Comparison of ENCODE assay signal across 25 mouse cellular contexts in genomic region chr16:4833858-4834257, GRCm38 (mm10). TPM values are rescaled to one million over a fixed set of nuclear protein-coding genes. Genes with fewer than 3 reads are reported as not detected.
DNase-seq lines count a peak whose midpoint lies in the region; ATAC-seq lines count a peak whose summit lies in the region.
"Had no signal": no experiment of that assay in that cellular context is flagged by ENCODE, and none has a peak within 500 bp of the region (broad histone marks: within the 10 kb centered on the region; RNA-seq: fewer than 3 reads in every experiment).

No protein-coding gene starts in this region.

- peak; percentile 75 for DNase-seq in heart, adult 11 months
- DNase-seq in heart, adult 18-20 months, result no peak
- DNase-seq in right cerebral cortex, adult 18-20 months, result peak; percentile 19
- DNase-seq in right cerebral cortex, postnatal 4 days, result no peak
- peak; percentile 32 to 53 for DNase-seq in layer of hippocampus, adult 8-10 months (ENCODE audit: low spot score in 2 of 2)
- DNase-seq in cerebellum, postnatal 10 days, result no peak
- DNase-seq: adrenal gland, postnatal 14 days; cerebellum, adult 18-20 months; cerebellum, postnatal 14 days; forebrain, postnatal 0 days; gastrocnemius, postnatal 25 days; heart, adult 2 months; heart, postnatal 4 days; kidney, postnatal 14 days; liver, embryonic 13.5 days; lung, adult 18-20 months; lung, postnatal 14 days; right cerebral cortex, postnatal 14 days; thymus, adult 18-20 months; thymus, postnatal 36 days had no signal

- no peak for ATAC-seq in cerebellum, adult (ENCODE audit: insufficient number of reproducible peaks, low FRiP score, low TSS enrichment)
- ATAC-seq: forebrain, postnatal 0 days; intestine, postnatal 0 days had no signal

RNA-seq across cellular contexts. Expression of gene 4930562C15Rik, which starts 1.4 kb away (rescaled TPM):
- under 1 TPM in 1 of 2 experiments, not detected in 1; 0.51 TPM for total RNA-seq in heart, adult 18-20 months (2021)
- not detected for total RNA-seq in layer of hippocampus, adult 8-10 months (2022)
- total RNA-seq: adrenal gland, postnatal 14 days; forebrain, postnatal 0 days; gastrocnemius, postnatal 25 days; heart, adult 2 months; heart, postnatal 4 days; left cerebral cortex, postnatal 10 days; megakaryocyte, adult 5-6 weeks; midbrain, postnatal 0 days had no signal

RNA-seq across cellular contexts. Expression of gene Cdip1, which starts 43.8 kb away (rescaled TPM):
- 10 to 100 TPM; 60.1 to 68.1 TPM for total RNA-seq in heart, adult 18-20 months (2021)
- total RNA-seq in layer of hippocampus, adult 8-10 months (2022), result 100 to 1,000 TPM; 214 to 244 (median 233) TPM

RNA-seq across cellular contexts. Expression of gene Ubald1, which starts 46.3 kb away (rescaled TPM):
- total RNA-seq in heart, adult 18-20 months (2021), result 10 to 100 TPM; 14.3 to 19.7 TPM
- total RNA-seq in layer of hippocampus, adult 8-10 months (2022), result 10 to 100 TPM; 76.3 to 89.8 (median 82.7) TPM

RNA-seq across cellular contexts. Expression of gene Mgrn1, which starts 52.2 kb away (rescaled TPM):
- 100 to 1,000 TPM; 165 to 167 TPM for total RNA-seq in heart, adult 18-20 months (2021)
- total RNA-seq in layer of hippocampus, adult 8-10 months (2022), result 100 to 1,000 TPM; 204 to 222 (median 214) TPM

Comparison
In these comparisons a context has a peak if more than half of its experiments do, and no peak if none do; other contexts are left out.
1. DNase-seq: peak in heart, adult 11 months (single experiment), right cerebral cortex, adult 18-20 months (single experiment) and layer of hippocampus, adult 8-10 months (2 of 2); none in heart, adult 18-20 months (0 of 2), right cerebral cortex, postnatal 4 days (single experiment) and cerebellum, postnatal 10 days (0 of 2).